Mouse (Mus musculus) T-cell, adult 2 months (primary cell): Measurements from ENCODE around the gene Myh11.

Experiments
- DNase-seq: peaks from one replicate; pipeline ENCODE4 v3.0.0; 2022; ENCODE audit warnings: low spot score

Gene Myh11

GRCm38 (mm10) chr16:14291223-14291622, at the start of gene Myh11:
Gene Myh11, minus strand, starts transcription at chr16:14291372.
- DNase-seq = no peak

- no peak for DNase-seq
These were observed 37.0 kb upstream of the Myh11 start for GRCm38 (mm10) chr16:14328156-14328555.

GRCm38 (mm10) chr16:14320494-14320893, 29.3 kb upstream of the Myh11 start:
- no peak for DNase-seq

- DNase-seq = no peak
These were observed 28.5 kb upstream of the Myh11 start for GRCm38 (mm10) chr16:14319681-14320080.

- DNase-seq = peak; percentile 96
These were observed 26.0 kb upstream of the Myh11 start, which contains the start of gene Fopnl for GRCm38 (mm10) chr16:14316884-14317876. Gene Fopnl, minus strand, starts transcription at chr16:14317405.

GRCm38 (mm10) chr16:14312914-14313313, 21.7 kb upstream of the Myh11 start:
- no peak for DNase-seq

- peak; percentile 47 for DNase-seq
These were observed 20.2 kb upstream of the Myh11 start for GRCm38 (mm10) chr16:14311371-14311770.

GRCm38 (mm10) chr16:14309833-14310232, 18.7 kb upstream of the Myh11 start:
- DNase-seq = no peak

GRCm38 (mm10) chr16:14308245-14309073, 17.3 kb upstream of the Myh11 start:
- DNase-seq = no peak

GRCm38 (mm10) chr16:14307373-14307772, 16.2 kb upstream of the Myh11 start:
- DNase-seq = no peak

- no peak for DNase-seq
These were observed 15.3 kb upstream of the Myh11 start for GRCm38 (mm10) chr16:14306451-14306850.

- DNase-seq = no peak
These were observed 13.6 kb upstream of the Myh11 start for GRCm38 (mm10) chr16:14304791-14305190.

- DNase-seq = no peak
These were observed 12.5 kb upstream of the Myh11 start for GRCm38 (mm10) chr16:14303676-14304075.

GRCm38 (mm10) chr16:14303148-14303547, 12.0 kb upstream of the Myh11 start:
- DNase-seq = no peak

GRCm38 (mm10) chr16:14298461-14298860, 7.3 kb upstream of the Myh11 start:
- DNase-seq = no peak

GRCm38 (mm10) chr16:14297746-14298145, 6.6 kb upstream of the Myh11 start:
- no peak for DNase-seq

GRCm38 (mm10) chr16:14297137-14297536, 6.0 kb upstream of the Myh11 start:
- no peak for DNase-seq

- DNase-seq = no peak
These were observed 5.5 kb upstream of the Myh11 start for GRCm38 (mm10) chr16:14296544-14297124.

- no peak for DNase-seq
These were observed 4.1 kb upstream of the Myh11 start for GRCm38 (mm10) chr16:14295291-14295690.

- DNase-seq = no peak
These were observed 1.3 kb upstream of the Myh11 start for GRCm38 (mm10) chr16:14292205-14293199.

- no peak for DNase-seq
These were observed 18.7 kb downstream of the Myh11 start for GRCm38 (mm10) chr16:14272374-14272965.
